Mouse (Mus musculus): ENCODE results near the gene Selenos. TPM values are rescaled to one million over a fixed set of nuclear protein-coding genes. Genes with fewer than 3 reads are reported as not detected.

Selenos gene
- polyA plus RNA-seq, 1 experiment from 2014 or later: 145 TPM

- ATAC-seq (replicated peaks; ENCODE audit: low FRiP score, low read depth) (no peak), DNase-seq (ENCODE audit: low spot score) (no peak)
- Histone ChIP-seq H3K4me2 (ENCODE audit: low read length) (no peak within 1 kb of the TSS), H3K27me3 (ENCODE audit: insufficient read depth, low read length) (no peaks in the 10 kb centered on the region), H3K9me3 (replicated peaks; ENCODE audit: low read length) (no peaks in the 10 kb centered on the region), H3K36me3 (ENCODE audit: insufficient read depth, low read length) (no peaks in the 10 kb centered on the region), H3K27ac (no peak within 1 kb of the TSS), H3K9ac (ENCODE audit: low read depth, low read length) (no peak within 1 kb of the TSS), H3K4me3 (replicated peaks; ENCODE audit: low read depth, low read length) (no peak within 1 kb of the TSS), H3K4me1 (replicated peaks; ENCODE audit: insufficient read depth, low read length) (no peaks in the 10 kb centered on the region)
- WGBS: 57% methylated on average over 10 of the region's 10 CpGs
- TF ChIP-seq CTCF (IDR thresholded peaks at IDR 0.05; ENCODE audit: low read depth): no peak
Measured at GRCm38 (mm10) chr7:66043552-66044459, 35.6 kb upstream of the Selenos start, which contains the start of gene Gm45213. Gene Gm45213 (plus strand): TSS chr7:66043602.

DNA sequence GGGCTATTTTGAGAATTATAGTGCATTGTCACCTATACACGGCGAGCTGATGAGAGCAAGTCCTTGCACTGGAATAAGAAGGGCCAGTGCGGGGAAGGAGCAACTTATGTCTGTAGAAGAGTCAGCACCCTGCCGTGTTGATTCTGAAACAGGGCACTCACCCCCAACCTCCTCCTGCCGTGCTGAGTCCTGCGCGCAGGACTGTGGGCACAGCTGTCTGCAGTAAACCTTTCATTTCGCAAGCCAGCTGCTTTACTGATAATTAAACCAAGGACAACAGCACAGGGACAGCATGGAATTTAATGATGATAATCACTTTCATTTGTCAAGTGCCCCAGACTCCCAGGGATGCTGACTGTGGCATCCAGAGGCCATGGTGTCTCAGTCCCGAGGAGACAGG lies 34.8 kb upstream of the Selenos start:
- Histone ChIP-seq H3K9ac (ENCODE audit: low read depth, low read length) (no peak overlapping the region), H3K27me3 (ENCODE audit: insufficient read depth, low read length) (no peaks in the 10 kb centered on the region), H3K9me3 (replicated peaks; ENCODE audit: low read length) (no peaks in the 10 kb centered on the region), H3K36me3 (ENCODE audit: insufficient read depth, low read length) (no peaks in the 10 kb centered on the region), H3K4me2 (ENCODE audit: low read length) (no peak overlapping the region), H3K4me3 (replicated peaks; ENCODE audit: low read depth, low read length) (no peak overlapping the region), H3K4me1 (replicated peaks; ENCODE audit: insufficient read depth, low read length) (no peaks in the 10 kb centered on the region), H3K27ac (no peak overlapping the region)
- ATAC-seq (replicated peaks; ENCODE audit: low FRiP score, low read depth): no peak
- 43% methylated on average over 9 of the region's 9 CpGs for WGBS
- TF ChIP-seq CTCF (IDR thresholded peaks at IDR 0.05; ENCODE audit: low read depth): no peak
- peak; percentile 18 for DNase-seq (ENCODE audit: low spot score)

GRCm38 (mm10) chr7:66046921-66047918 lies 32.2 kb upstream of the Selenos start:
- TF ChIP-seq CTCF (IDR thresholded peaks at IDR 0.05; ENCODE audit: low read depth): no peak
- no peaks in the 10 kb centered on the region for H3K9me3 ChIP-seq (replicated peaks; ENCODE audit: low read length)
- DNase-seq (ENCODE audit: low spot score) (no peak), ATAC-seq (replicated peaks; ENCODE audit: low FRiP score, low read depth) (no peak; the same call in 1 of the 2 replicates)
- no peaks in the 10 kb centered on the region for H3K4me1 ChIP-seq (replicated peaks; ENCODE audit: insufficient read depth, low read length)
- no peak overlapping the region for H3K9ac ChIP-seq (ENCODE audit: low read depth, low read length)
- no peak overlapping the region for H3K27ac ChIP-seq
- H3K4me2 ChIP-seq (ENCODE audit: low read length): no peak overlapping the region
- 59% methylated on average over 17 of the region's 17 CpGs for WGBS
- H3K27me3 ChIP-seq (ENCODE audit: insufficient read depth, low read length): no peaks in the 10 kb centered on the region
- no peak overlapping the region for H3K4me3 ChIP-seq (replicated peaks; ENCODE audit: low read depth, low read length)
- no peaks in the 10 kb centered on the region for H3K36me3 ChIP-seq (ENCODE audit: insufficient read depth, low read length)

GRCm38 (mm10) chr7:66047975-66048374 lies 31.5 kb upstream of the Selenos start:
- no peak for ATAC-seq (replicated peaks; ENCODE audit: low FRiP score, low read depth)
- 64% methylated on average over 4 of the region's 4 CpGs for WGBS

GRCm38 (mm10) chr7:66048446-66049230 lies 30.8 kb upstream of the Selenos start:
- Histone ChIP-seq H3K27me3 (ENCODE audit: insufficient read depth, low read length) (no peaks in the 10 kb centered on the region), H3K9ac (ENCODE audit: low read depth, low read length) (no peak overlapping the region), H3K36me3 (ENCODE audit: insufficient read depth, low read length) (no peaks in the 10 kb centered on the region), H3K27ac (no peak overlapping the region), H3K4me2 (ENCODE audit: low read length) (no peak overlapping the region), H3K9me3 (replicated peaks; ENCODE audit: low read length) (no peaks in the 10 kb centered on the region), H3K4me3 (replicated peaks; ENCODE audit: low read depth, low read length) (no peak overlapping the region), H3K4me1 (replicated peaks; ENCODE audit: insufficient read depth, low read length) (no peaks in the 10 kb centered on the region)
- TF ChIP-seq CTCF (IDR thresholded peaks at IDR 0.05; ENCODE audit: low read depth): no peak
- ATAC-seq (replicated peaks; ENCODE audit: low FRiP score, low read depth): no peak
- WGBS: 82% methylated on average over 12 of the region's 12 CpGs
- DNase-seq (ENCODE audit: low spot score): no peak

More at GRCm38 (mm10) chr7:66047975-66048374, 31.5 kb upstream of the Selenos start:
- no peak overlapping the region for H3K9ac ChIP-seq (ENCODE audit: low read depth, low read length)
- no peak for DNase-seq (ENCODE audit: low spot score)
- no peak overlapping the region for H3K4me2 ChIP-seq (ENCODE audit: low read length)
- H3K9me3 ChIP-seq (replicated peaks; ENCODE audit: low read length): no peaks in the 10 kb centered on the region
- no peak overlapping the region for H3K27ac ChIP-seq
- no peaks in the 10 kb centered on the region for H3K27me3 ChIP-seq (ENCODE audit: insufficient read depth, low read length)
- no peaks in the 10 kb centered on the region for H3K4me1 ChIP-seq (replicated peaks; ENCODE audit: insufficient read depth, low read length)
- no peak overlapping the region for H3K4me3 ChIP-seq (replicated peaks; ENCODE audit: low read depth, low read length)
- TF ChIP-seq CTCF (IDR thresholded peaks at IDR 0.05; ENCODE audit: low read depth): no peak
- no peaks in the 10 kb centered on the region for H3K36me3 ChIP-seq (ENCODE audit: insufficient read depth, low read length)

Measured in kidney, postnatal 0 days (tissue).